17 mouse cellular contexts compared by ENCODE assay signal in genomic region chr6:35260531-35260930, GRCm38 (mm10). TPM values are rescaled to one million over a fixed set of nuclear protein-coding genes. Genes with fewer than 3 reads are reported as not detected.
"Had no signal": no experiment of that assay in that cellular context is flagged by ENCODE, and none has a peak within 500 bp of the region (broad histone marks: within the 10 kb centered on the region; RNA-seq: fewer than 3 reads in every experiment).

No protein-coding gene starts in this region.

- H3K4me2 ChIP-seq: limb, embryonic 12.5 days; midbrain, embryonic 11.5 days; midbrain, embryonic 15.5 days; neural tube, embryonic 12.5 days had no signal

- H3K4me1 ChIP-seq: neural tube, embryonic 12.5 days had no signal

- H3K4me3 ChIP-seq: layer of hippocampus, adult 2 months; limb, embryonic 12.5 days; midbrain, embryonic 15.5 days; neural tube, embryonic 12.5 days had no signal

- H3K9ac ChIP-seq: limb, embryonic 12.5 days; midbrain, embryonic 15.5 days; neural tube, embryonic 12.5 days had no signal

- H3K9me3 ChIP-seq: limb, embryonic 12.5 days; midbrain, embryonic 15.5 days; neural tube, embryonic 12.5 days had no signal

- H3K27me3 ChIP-seq: limb, embryonic 12.5 days; midbrain, embryonic 15.5 days; neural tube, embryonic 12.5 days had no signal

- DNase-seq: kidney, adult 11 months; kidney, adult 9 months; kidney, postnatal 36 days; lung, adult 2 months; lung, postnatal 36 days; thymus, postnatal 4 days had no signal

- H3K27ac ChIP-seq: kidney, postnatal 0 days; layer of hippocampus, adult 2 months; limb, embryonic 12.5 days; midbrain, embryonic 15.5 days; neural tube, embryonic 12.5 days; stomach, postnatal 0 days had no signal

- ATAC-seq: lung, postnatal 0 days; midbrain, embryonic 15.5 days had no signal

RNA-seq across cellular contexts. Expression of gene Slc13a4, which starts 47.4 kb away (rescaled TPM):
- total RNA-seq: megakaryocyte progenitor cell, adult 5-6 weeks; monocyte, adult 5-6 weeks; neutrophil, adult 5-6 weeks had no signal
